8 mouse cellular contexts compared by ENCODE assay signal in the genomic region with DNA sequence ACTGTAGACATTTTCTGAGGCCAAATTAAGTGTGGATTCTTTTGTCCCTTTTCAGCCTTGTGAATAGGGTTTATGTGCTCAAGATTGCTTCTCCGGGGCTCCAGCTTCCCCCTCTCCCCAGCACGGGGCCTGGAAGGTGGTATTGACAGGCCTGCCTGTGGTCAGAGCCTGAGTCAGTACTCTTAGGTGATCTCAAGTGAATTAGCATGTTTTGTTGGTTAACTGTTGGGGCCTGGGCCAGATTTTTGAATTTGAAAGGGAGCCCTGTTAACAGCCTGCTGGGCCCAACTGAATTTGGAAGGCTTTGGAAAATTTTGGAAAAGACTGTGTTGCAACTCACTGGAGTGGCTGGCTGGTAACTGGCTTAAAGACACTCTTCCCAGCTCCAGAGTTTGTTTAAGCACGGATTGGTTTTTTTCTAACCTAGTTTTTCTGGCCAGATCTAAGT. TPM values are rescaled to one million over a fixed set of nuclear protein-coding genes. Genes with fewer than 3 reads are reported as not detected.
DNase-seq lines count a peak whose midpoint lies in the region; ATAC-seq lines count a peak whose summit lies in the region.

No protein-coding gene starts in this region.

- peak; percentile 41 for DNase-seq in neural tube, embryonic 11.5 days (ENCODE audit: low spot score)
- DNase-seq in neural tube, embryonic 10.5 days (ENCODE audit: extremely low spot score, low spot score): no peak
- peak; percentile 28 for DNase-seq in brain, embryonic 18.5 days (ENCODE audit: low read depth, low spot score)
- DNase-seq in heart, postnatal 36 days: peak; percentile 58 to 72
- no peak for DNase-seq in urinary bladder, adult 2 months (ENCODE audit: low spot score)

- no peak for ATAC-seq in neural tube, embryonic 11.5 days (ENCODE audit: insufficient read depth, low FRiP score, low TSS enrichment)
- no peak for ATAC-seq in forebrain, embryonic 13.5 days
- no peak for ATAC-seq in liver, embryonic 12.5 days
- ATAC-seq in neural tube, embryonic 12.5 days (ENCODE audit: low FRiP score, low read depth): no peak

- H3K36me3 ChIP-seq in neural tube, embryonic 11.5 days (ENCODE audit: control insufficient read depth, insufficient read depth, low read length): no peaks in the 10 kb centered on the region
- peaks cover 20% of the 10 kb centered on the region for H3K36me3 ChIP-seq in forebrain, embryonic 13.5 days (ENCODE audit: poor library complexity, severe bottlenecking)
- peaks cover 5% of the 10 kb centered on the region; the same call in 1 of the 2 replicates for H3K36me3 ChIP-seq in liver, embryonic 12.5 days
- H3K36me3 ChIP-seq in neural tube, embryonic 12.5 days: peaks cover 29% of the 10 kb centered on the region

- no peaks in the 10 kb centered on the region for H3K27me3 ChIP-seq in neural tube, embryonic 11.5 days (ENCODE audit: control insufficient read depth, insufficient read depth, low read length)
- no peaks in the 10 kb centered on the region for H3K27me3 ChIP-seq in forebrain, embryonic 13.5 days
- H3K27me3 ChIP-seq in liver, embryonic 12.5 days (replicated peaks): peaks cover 51% of the 10 kb centered on the region
- H3K27me3 ChIP-seq in neural tube, embryonic 12.5 days (replicated peaks): no peaks in the 10 kb centered on the region

- 0% methylated on average over 3 of the region's 3 CpGs for WGBS in neural tube, embryonic 11.5 days
- WGBS in forebrain, embryonic 13.5 days: under 1% methylated on average over 3 of the region's 3 CpGs
- WGBS in liver, embryonic 12.5 days (ENCODE audit: insufficient replicate concordance): 17% methylated on average over 3 of the region's 3 CpGs
- WGBS in neural tube, embryonic 12.5 days: 0% methylated on average over 3 of the region's 3 CpGs

- H3K4me2 ChIP-seq in neural tube, embryonic 11.5 days (ENCODE audit: low read depth): peak overlapping the region; percentile 80
- H3K4me2 ChIP-seq in forebrain, embryonic 13.5 days: peak overlapping the region; percentile 83
- H3K4me2 ChIP-seq in liver, embryonic 12.5 days: peak overlapping the region; percentile 88
- peak overlapping the region; percentile 92 for H3K4me2 ChIP-seq in neural tube, embryonic 12.5 days (replicated peaks)

- peak overlapping the region; percentile 99 for H3K4me3 ChIP-seq in neural tube, embryonic 11.5 days (ENCODE audit: low read depth, low read length)
- peak overlapping the region; percentile 96 for H3K4me3 ChIP-seq in forebrain, embryonic 13.5 days
- H3K4me3 ChIP-seq in liver, embryonic 12.5 days: peak overlapping the region; percentile 71
- peak overlapping the region; percentile 95 for H3K4me3 ChIP-seq in neural tube, embryonic 12.5 days

- H3K27ac ChIP-seq in neural tube, embryonic 11.5 days (ENCODE audit: low read depth, low read length): peak overlapping the region; percentile 100; the same call in 1 of the 2 replicates
- H3K27ac ChIP-seq in forebrain, embryonic 13.5 days: peak overlapping the region; percentile 99
- 0 out of 2 replicates have a peak overlapping the region, but pooled peaks have one; percentile 22 for H3K27ac ChIP-seq in liver, embryonic 12.5 days
- 0 out of 2 replicates have a peak overlapping the region, but pooled peaks have one; percentile 99 for H3K27ac ChIP-seq in neural tube, embryonic 12.5 days

- H3K9ac ChIP-seq in neural tube, embryonic 11.5 days (ENCODE audit: low read length): peak overlapping the region; percentile 100
- peak overlapping the region; percentile 100 for H3K9ac ChIP-seq in forebrain, embryonic 13.5 days
- peak overlapping the region; percentile 12; the same call in 1 of the 2 replicates for H3K9ac ChIP-seq in liver, embryonic 12.5 days
- H3K9ac ChIP-seq in neural tube, embryonic 12.5 days: peak overlapping the region; percentile 100

- peaks cover 20% of the 10 kb centered on the region for H3K4me1 ChIP-seq in neural tube, embryonic 11.5 days (ENCODE audit: control insufficient read depth, insufficient read depth, low read length)
- H3K4me1 ChIP-seq in forebrain, embryonic 13.5 days: peaks cover 58% of the 10 kb centered on the region
- H3K4me1 ChIP-seq in liver, embryonic 12.5 days: peaks cover 62% of the 10 kb centered on the region
- H3K4me1 ChIP-seq in neural tube, embryonic 12.5 days: peaks cover 58% of the 10 kb centered on the region

- intact Hi-C loops in heart, postnatal 36 days (cut with DNase I): loop anchor here (2.0 to 10.0 kb wide), 4 partner anchors 18 to 218 kb away; no protein-coding TSS in a partner anchor

- no peaks in the 10 kb centered on the region for H3K9me3 ChIP-seq in neural tube, embryonic 11.5 days (ENCODE audit: control insufficient read depth, low read length)
- no peaks in the 10 kb centered on the region for H3K9me3 ChIP-seq in forebrain, embryonic 13.5 days (replicated peaks)
- no peaks in the 10 kb centered on the region for H3K9me3 ChIP-seq in liver, embryonic 12.5 days (replicated peaks)
- no peaks in the 10 kb centered on the region for H3K9me3 ChIP-seq in neural tube, embryonic 12.5 days

RNA-seq across cellular contexts. Expression of a gene that starts 2.0 kb away (rescaled TPM):
- polyA plus RNA-seq in neural tube, embryonic 11.5 days (2014; fragmentation: Nextera tagmentation; extraction: Ambion mirVana): 39.4 and 41.0 TPM in 2 replicates
- polyA plus RNA-seq in forebrain, embryonic 13.5 days (2015; fragmentation: Nextera tagmentation; extraction: Ambion mirVana): 49.9 and 50.0 TPM in 2 replicates
- total RNA-seq in heart, postnatal 36 days (2021): 100 to 1,000 TPM; 158 to 163 TPM
- polyA plus RNA-seq in liver, embryonic 12.5 days (2016; fragmentation: Nextera tagmentation; extraction: Ambion mirVana): 8.8 and 9.7 TPM in 2 replicates
- polyA plus RNA-seq in neural tube, embryonic 12.5 days (2016; fragmentation: Nextera tagmentation; extraction: Ambion mirVana): 65.8 and 69.4 TPM in 2 replicates
- polyA plus RNA-seq in urinary bladder, adult 2 months (2012; rRNA removed): 56.1 and 64.9 TPM in 2 replicates

Comparison
In these comparisons a context has a peak if more than half of its experiments do, and no peak if none do; other contexts are left out.
1. DNase-seq: peak in neural tube, embryonic 11.5 days (single experiment), brain, embryonic 18.5 days (single experiment) and heart, postnatal 36 days (2 of 2); none in neural tube, embryonic 10.5 days (single experiment) and urinary bladder, adult 2 months (single experiment).
2. H3K27ac ChIP-seq: peak in every context shown above with its lines; median percentile 100 in neural tube, embryonic 11.5 days; 99 in forebrain, embryonic 13.5 days; 99 in neural tube, embryonic 12.5 days; 22 in liver, embryonic 12.5 days.
3. H3K9ac ChIP-seq: peak in every context shown above with its lines; median percentile 100 in neural tube, embryonic 11.5 days; 100 in forebrain, embryonic 13.5 days; 100 in neural tube, embryonic 12.5 days; 12 in liver, embryonic 12.5 days.
4. Peak in every context shown above with its lines, with median percentiles within 50 percentile points of each other: H3K4me2 ChIP-seq and H3K4me3 ChIP-seq.